Mouse (Mus musculus): ENCODE data around the gene Cfap206. TPM values are rescaled to one million over a fixed set of nuclear protein-coding genes. Genes with fewer than 3 reads are reported as not detected.

Gene Cfap206
- polyA plus RNA-seq, 1 experiment, result not detected

- H3K4me1 ChIP-seq (ENCODE audit: control insufficient read depth, insufficient read depth, insufficient read length, low read length), result no peaks in the 10 kb centered on the region
- H3K36me3 ChIP-seq (ENCODE audit: control insufficient read depth, insufficient read depth, low read length), result no peaks in the 10 kb centered on the region
- H3K27me3 ChIP-seq (ENCODE audit: control insufficient read depth, insufficient read depth, low read length), result no peaks in the 10 kb centered on the region
- no peak overlapping the region for H3K27ac ChIP-seq (ENCODE audit: insufficient read depth, low read depth, low read length)
- TF ChIP-seq CTCF (IDR thresholded peaks at IDR 0.05; ENCODE audit: extremely low read depth, insufficient read length, insufficient replicate concordance, low read depth, low read length), result no peak
- no peak for TF ChIP-seq POLR2A (IDR thresholded peaks at IDR 0.05; ENCODE audit: low read depth, low read length)
- WGBS, result 73% methylated on average over 3 of the region's 3 CpGs
- no peak overlapping the region for H3K4me3 ChIP-seq (ENCODE audit: low read depth, low read length)
Measured at GRCm38 (mm10) chr4:34708127-34708526, 21.9 kb downstream of the Cfap206 start.

DNA sequence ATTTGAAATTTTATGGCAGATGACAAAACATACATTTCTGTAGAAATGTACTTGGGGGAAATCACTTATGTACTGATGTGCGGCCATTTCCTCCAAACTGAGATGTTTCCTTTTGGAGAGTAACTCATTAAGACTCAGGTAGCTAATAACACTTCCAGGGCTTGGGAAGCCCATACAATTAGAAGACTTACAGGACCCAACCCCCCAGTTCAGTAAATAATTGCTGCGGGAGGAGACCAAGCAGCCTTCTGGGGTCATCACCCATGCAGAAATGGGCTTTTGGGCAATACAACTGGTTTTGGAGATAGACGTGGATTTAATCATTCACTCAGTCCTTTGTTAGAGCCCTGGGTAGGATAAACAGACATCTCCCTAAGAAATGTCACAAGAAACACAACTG is 22.8 kb downstream of the Cfap206 start:
- Histone ChIP-seq H3K27me3 (ENCODE audit: control insufficient read depth, insufficient read depth, low read length) (no peaks in the 10 kb centered on the region), H3K36me3 (ENCODE audit: control insufficient read depth, insufficient read depth, low read length) (no peaks in the 10 kb centered on the region), H3K4me1 (ENCODE audit: control insufficient read depth, insufficient read depth, insufficient read length, low read length) (no peaks in the 10 kb centered on the region), H3K27ac (ENCODE audit: insufficient read depth, low read depth, low read length) (no peak overlapping the region), H3K4me3 (ENCODE audit: low read depth, low read length) (no peak overlapping the region)
- 50% methylated on average over 3 of the region's 3 CpGs for WGBS
- no peak for TF ChIP-seq POLR2A (IDR thresholded peaks at IDR 0.05; ENCODE audit: low read depth, low read length)
- no peak for TF ChIP-seq CTCF (IDR thresholded peaks at IDR 0.05; ENCODE audit: extremely low read depth, insufficient read length, insufficient replicate concordance, low read depth, low read length)

GRCm38 (mm10) chr4:34703029-34703428 is 27.0 kb downstream of the Cfap206 start:
- H3K4me1 ChIP-seq (ENCODE audit: control insufficient read depth, insufficient read depth, insufficient read length, low read length), result no peaks in the 10 kb centered on the region
- H3K4me3 ChIP-seq (ENCODE audit: low read depth, low read length), result no peak overlapping the region
- H3K27ac ChIP-seq (ENCODE audit: insufficient read depth, low read depth, low read length), result no peak overlapping the region
- H3K27me3 ChIP-seq (ENCODE audit: control insufficient read depth, insufficient read depth, low read length), result no peaks in the 10 kb centered on the region
- 64% methylated on average over 4 of the region's 4 CpGs for WGBS
- TF ChIP-seq POLR2A (IDR thresholded peaks at IDR 0.05; ENCODE audit: low read depth, low read length) (no peak), CTCF (IDR thresholded peaks at IDR 0.05; ENCODE audit: extremely low read depth, insufficient read length, insufficient replicate concordance, low read depth, low read length) (no peak)
- no peaks in the 10 kb centered on the region for H3K36me3 ChIP-seq (ENCODE audit: control insufficient read depth, insufficient read depth, low read length)

- TF ChIP-seq POLR2A (IDR thresholded peaks at IDR 0.05; ENCODE audit: low read depth, low read length), result no peak
- TF ChIP-seq CTCF (IDR thresholded peaks at IDR 0.05; ENCODE audit: extremely low read depth, insufficient read length, insufficient replicate concordance, low read depth, low read length), result no peak
- Histone ChIP-seq H3K4me1 (ENCODE audit: control insufficient read depth, insufficient read depth, insufficient read length, low read length) (no peaks in the 10 kb centered on the region), H3K27ac (ENCODE audit: insufficient read depth, low read depth, low read length) (no peak overlapping the region), H3K4me3 (ENCODE audit: low read depth, low read length) (no peak overlapping the region), H3K27me3 (ENCODE audit: control insufficient read depth, insufficient read depth, low read length) (no peaks in the 10 kb centered on the region), H3K36me3 (ENCODE audit: control insufficient read depth, insufficient read depth, low read length) (no peaks in the 10 kb centered on the region)
- WGBS, result 97% methylated on average over 11 of the region's 11 CpGs
Measured at GRCm38 (mm10) chr4:34702231-34702630, 27.8 kb downstream of the Cfap206 start.

GRCm38 (mm10) chr4:34701528-34701927 is 28.5 kb downstream of the Cfap206 start:
- no peaks in the 10 kb centered on the region for H3K27me3 ChIP-seq (ENCODE audit: control insufficient read depth, insufficient read depth, low read length)
- H3K36me3 ChIP-seq (ENCODE audit: control insufficient read depth, insufficient read depth, low read length), result no peaks in the 10 kb centered on the region
- H3K4me1 ChIP-seq (ENCODE audit: control insufficient read depth, insufficient read depth, insufficient read length, low read length), result no peaks in the 10 kb centered on the region
- no peak overlapping the region for H3K4me3 ChIP-seq (ENCODE audit: low read depth, low read length)
- WGBS, result 52% methylated on average over 5 of the region's 5 CpGs
- H3K27ac ChIP-seq (ENCODE audit: insufficient read depth, low read depth, low read length), result no peak overlapping the region
- TF ChIP-seq CTCF (IDR thresholded peaks at IDR 0.05; ENCODE audit: extremely low read depth, insufficient read length, insufficient replicate concordance, low read depth, low read length), result peak; percentile 75; the same call in 1 of the 2 replicates
- no peak for TF ChIP-seq POLR2A (IDR thresholded peaks at IDR 0.05; ENCODE audit: low read depth, low read length)

DNA sequence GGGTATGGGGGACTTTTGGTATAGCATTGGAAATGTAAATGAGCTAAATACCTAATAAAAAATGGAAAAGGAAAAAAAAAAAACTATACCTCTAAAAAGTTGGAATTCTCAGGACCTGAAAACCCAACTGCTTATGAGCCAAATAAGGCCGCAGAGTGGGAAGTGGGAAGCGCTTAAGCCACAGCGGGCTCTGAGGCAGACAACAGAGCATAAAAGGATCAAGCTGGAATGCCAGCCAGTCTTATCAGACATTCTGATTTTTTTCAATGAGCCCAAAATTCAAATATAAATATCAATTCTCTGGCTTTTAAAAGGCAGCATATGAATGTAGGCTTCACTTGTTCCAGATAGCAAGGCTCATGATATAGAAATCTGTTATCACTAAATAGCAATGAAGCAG is 42.0 kb downstream of the Cfap206 start:
- Histone ChIP-seq H3K27ac (ENCODE audit: insufficient read depth, low read depth, low read length) (no peak overlapping the region), H3K4me1 (ENCODE audit: control insufficient read depth, insufficient read depth, insufficient read length, low read length) (no peaks in the 10 kb centered on the region), H3K36me3 (ENCODE audit: control insufficient read depth, insufficient read depth, low read length) (no peaks in the 10 kb centered on the region), H3K4me3 (ENCODE audit: low read depth, low read length) (no peak overlapping the region), H3K27me3 (ENCODE audit: control insufficient read depth, insufficient read depth, low read length) (no peaks in the 10 kb centered on the region)
- WGBS, result 86% methylated on average over 3 of the region's 3 CpGs
- no peak for TF ChIP-seq POLR2A (IDR thresholded peaks at IDR 0.05; ENCODE audit: low read depth, low read length)
- TF ChIP-seq CTCF (IDR thresholded peaks at IDR 0.05; ENCODE audit: extremely low read depth, insufficient read length, insufficient replicate concordance, low read depth, low read length), result no peak

DNA sequence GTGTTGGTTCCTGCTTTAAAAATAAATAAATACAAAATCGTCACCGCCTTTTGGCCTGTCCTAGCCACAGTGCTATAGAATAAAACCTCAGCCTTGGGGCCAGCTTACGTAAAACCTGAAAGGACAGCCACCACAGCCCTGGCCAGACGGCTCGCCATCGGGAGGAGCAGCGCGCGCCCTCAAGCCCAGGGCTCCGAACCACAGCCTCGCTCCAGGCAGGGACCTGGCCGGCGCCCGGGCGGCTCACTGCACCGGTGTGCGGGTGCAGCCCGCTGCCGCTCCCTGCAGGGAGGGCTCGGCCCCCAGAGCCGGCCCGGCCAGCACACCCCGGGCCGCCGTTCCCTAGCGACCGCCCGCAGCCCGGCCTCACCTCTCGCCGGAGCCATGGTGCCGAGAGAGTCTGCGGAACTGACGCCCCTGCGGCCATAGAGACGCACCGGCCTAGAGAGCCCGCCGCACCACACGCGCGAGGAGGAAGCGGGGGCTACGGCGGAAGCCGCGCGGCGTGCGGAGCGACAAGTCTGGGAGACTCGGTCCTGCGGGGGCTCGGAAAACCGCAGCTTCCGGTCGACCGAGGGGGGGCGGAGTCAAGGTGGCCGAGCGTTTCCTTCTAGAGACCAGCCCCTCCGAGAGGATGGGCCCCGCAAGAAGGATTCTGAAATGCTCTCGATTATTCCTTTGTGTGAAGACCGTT is 43.0 kb downstream of the Cfap206 start, which contains the start of gene Slc35a1:
TSS of gene Slc35a1 (minus strand) at position 565 of the 694 bp plus-strand sequence.
- Histone ChIP-seq H3K36me3 (ENCODE audit: control insufficient read depth, insufficient read depth, low read length) (no peaks in the 10 kb centered on the region), H3K4me3 (ENCODE audit: low read depth, low read length) (peak within 1 kb of the TSS; percentile 85), H3K4me1 (ENCODE audit: control insufficient read depth, insufficient read depth, insufficient read length, low read length) (no peaks in the 10 kb centered on the region), H3K27ac (ENCODE audit: insufficient read depth, low read depth, low read length) (0 out of 2 replicates have a peak within 1 kb of the TSS, but pooled peaks have one; percentile 6), H3K27me3 (ENCODE audit: control insufficient read depth, insufficient read depth, low read length) (no peaks in the 10 kb centered on the region)
- TF ChIP-seq POLR2A (IDR thresholded peaks at IDR 0.05; ENCODE audit: low read depth, low read length) (peak; percentile 55), CTCF (IDR thresholded peaks at IDR 0.05; ENCODE audit: extremely low read depth, insufficient read length, insufficient replicate concordance, low read depth, low read length) (no peak)
- 1% methylated on average over 65 of the region's 65 CpGs for WGBS
